Mouse (Mus musculus) adrenal gland, postnatal 4 days (tissue): ENCODE results near the gene Clcn1. TPM values are rescaled to one million over a fixed set of nuclear protein-coding genes. Genes with fewer than 3 reads are reported as not detected.

Source experiments
- DNase-seq, 2 experiments: peaks; one replicate each; pipeline ENCODE4 v3.0.0; 2021 to 2022; ENCODE audit warnings: low spot score in 2 of 2, mixed read lengths in 2 of 2
- total RNA-seq, 2 experiments: library from RNA; stranded (reverse); gene quantifications; 2 replicates each; pipeline ENCODE4 v1.2.3; 2021

The Clcn1 gene
- total RNA-seq, 2 experiments from 2014 or later, result 1.5 to 2.6 TPM

GRCm38 (mm10) chr6:42364066-42364465 is 77.6 kb downstream of the Clcn1 start:
- no peak for DNase-seq

- no peak for DNase-seq
These were observed 78.1 kb downstream of the Clcn1 start for GRCm38 (mm10) chr6:42364607-42365006.

GRCm38 (mm10) chr6:42365215-42365614 is 78.7 kb downstream of the Clcn1 start:
- DNase-seq, result no peak

Other genes starting within 250 kb of the Clcn1 start
- not detected for gene Sva, start 248.3 kb upstream of the Clcn1 start, total RNA-seq
- gene Tas2r139, start 145.7 kb upstream of the Clcn1 start, total RNA-seq, result not detected
- not detected for gene Tas2r144, start 71.4 kb upstream of the Clcn1 start, total RNA-seq
- gene Gstk1, start 40.8 kb upstream of the Clcn1 start, total RNA-seq, result 10 to 100 TPM; 75.2 to 77.9 TPM
- gene Tmem139, start 24.7 kb upstream of the Clcn1 start, total RNA-seq, result 1 to 10 TPM in 1 of 2 experiments, under 1 TPM in 1; 0.37 to 1.7 TPM
- 10 to 100 TPM; 52.4 to 61.4 TPM for gene Casp2, start 21.7 kb upstream of the Clcn1 start, total RNA-seq
- gene Fam131b, start 38.0 kb downstream of the Clcn1 start, total RNA-seq, result 1 to 10 TPM; 1.3 to 1.5 TPM
- gene Zyx, start 62.9 kb downstream of the Clcn1 start, total RNA-seq, result 100 to 1,000 TPM; 106 to 111 TPM
- 1 to 10 TPM; 3.2 to 4.9 TPM for gene Epha1, start 86.6 kb downstream of the Clcn1 start, total RNA-seq
- 1 to 10 TPM; 2.7 TPM for gene Tas2r143, start 113.6 kb downstream of the Clcn1 start, total RNA-seq
- gene Tas2r135, start 118.7 kb downstream of the Clcn1 start, total RNA-seq, result 1 to 10 TPM; 1.2 to 1.8 TPM
- 1 to 10 TPM in 1 of 2 experiments, under 1 TPM in 1; 0.98 to 1.1 TPM for gene Tas2r126, start 147.8 kb downstream of the Clcn1 start, total RNA-seq
- gene Olfr458, start 178.5 kb downstream of the Clcn1 start, total RNA-seq, result not detected
- gene Olfr457, start 189.7 kb downstream of the Clcn1 start, total RNA-seq, result not detected
- not detected for gene Olfr456, start 200.5 kb downstream of the Clcn1 start, total RNA-seq